Mouse (Mus musculus): Measurements from ENCODE around the gene Ifitm1.

- no peak for TF ChIP-seq GATA1 (IDR thresholded peaks at IDR 0.05; ENCODE audit: borderline replicate concordance, low read length)
- no peak for TF ChIP-seq FLI1 (IDR thresholded peaks at IDR 0.05; ENCODE audit: low read length)
Measured at GRCm38 (mm10) chr7:140946311-140946710, 20.7 kb upstream of the Ifitm1 start.

Data from megakaryocyte, embryonic 14.5 days (primary cell).